Mouse (Mus musculus) kidney, adult 2 months (tissue): ENCODE measurements around the gene Cdh13. TPM values are rescaled to one million over a fixed set of nuclear protein-coding genes. Genes with fewer than 3 reads are reported as not detected.

Source experiments
- DNase-seq: peaks from one replicate; pipeline ENCODE4 v3.0.0; 2021
- H3K27ac ChIP-seq: fragments of 200-500 bp; 2 replicates; pipeline ENCODE4 v1.5.1; 2012; ENCODE audit warnings: low read depth, low read length, control low read depth, inconsistent platforms; ENCODE audit not compliant: insufficient read depth
- H3K27me3 ChIP-seq: fragments of 200-500 bp; replicated peaks from 2 replicates; pipeline ENCODE4 v1.6.1; 2012; ENCODE audit warnings: mild to moderate bottlenecking, moderate library complexity, low read length, inconsistent platforms; ENCODE audit not compliant: control insufficient read depth, insufficient read depth
- H3K36me3 ChIP-seq: fragments of 200-500 bp; 2 replicates; pipeline ENCODE4 v1.6.1; 2012; ENCODE audit warnings: mild to moderate bottlenecking, moderate library complexity, low read length, inconsistent platforms; ENCODE audit not compliant: control insufficient read depth, insufficient read depth
- H3K4me1 ChIP-seq: fragments of 200-500 bp; 2 replicates; pipeline ENCODE4 v1.6.1; 2011; ENCODE audit warnings: low read length; ENCODE audit not compliant: control insufficient read depth, insufficient read depth
- H3K4me3 ChIP-seq: fragments of 200-500 bp; 2 replicates; pipeline ENCODE4 v1.5.1; 2011; ENCODE audit warnings: mild to moderate bottlenecking, low read depth, low read length, control low read depth; ENCODE audit not compliant: insufficient read depth
- CTCF ChIP-seq: fragments of 200-500 bp; conservative IDR thresholded peaks from 2 replicates; pipeline ENCODE4 v1.5.1; 2011; ENCODE audit warnings: low read depth, mild to moderate bottlenecking, control low read depth, low read length, moderate library complexity, mixed read lengths; ENCODE audit not compliant: insufficient read depth, insufficient read length
- POLR2A ChIP-seq: fragments of 200-500 bp; IDR thresholded peaks from one replicate; pipeline ENCODE4 v1.6.1; 2011; ENCODE audit warnings: low read depth, low read length, control low read depth
- WGBS: fragments of 180-500 bp; shearing (Covaris S2); methylation state at CpG from one replicate; pipeline ENCODE4 v1.1.7; 2018; 5-methylcytosine and 5-hydroxymethylcytosine counted together
- polyA plus RNA-seq: library from polyadenylated mRNA; depleted of rRNA; stranded (reverse); fragments of >200 nt; gene quantifications from 2 replicates; pipeline ENCODE4 v1.2.3, GENCODE M21; 2012

Cdh13 gene
- polyA plus RNA-seq, 1 experiment, result 11.6 TPM

- no peak overlapping the region for H3K27ac ChIP-seq
- TF ChIP-seq POLR2A (no peak), CTCF (no peak)
- no peaks in the 10 kb centered on the region for H3K4me1 ChIP-seq
- peak; percentile 30 for DNase-seq
- 65% methylated on average over 2 of the region's 2 CpGs for WGBS
- no peak overlapping the region for H3K4me3 ChIP-seq
- H3K27me3 ChIP-seq, result no peaks in the 10 kb centered on the region
- H3K36me3 ChIP-seq, result no peaks in the 10 kb centered on the region
These were observed 555.3 kb downstream of the Cdh13 start for GRCm38 (mm10) chr8:118838801-118839200.

DNA sequence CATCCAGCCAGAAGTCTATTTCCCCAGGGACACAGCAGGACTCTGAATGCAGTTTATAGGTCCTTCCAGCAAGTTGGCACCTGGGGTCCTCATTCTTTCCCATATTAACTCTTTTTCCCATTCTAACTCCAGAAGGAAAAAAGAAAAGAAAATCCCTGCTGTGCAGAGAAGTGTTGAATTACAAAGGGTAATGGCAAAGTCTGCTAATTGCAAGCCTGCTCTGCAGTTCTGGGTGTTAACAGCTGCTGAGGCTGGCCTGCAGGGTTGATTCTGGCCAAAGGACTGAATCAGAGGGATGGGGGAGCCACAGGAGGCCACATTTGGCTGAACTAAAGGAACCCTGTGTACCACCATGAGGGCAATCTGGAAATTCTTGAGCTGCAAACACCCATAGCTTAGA, 562.2 kb downstream of the Cdh13 start:
- no peaks in the 10 kb centered on the region for H3K4me1 ChIP-seq
- H3K27ac ChIP-seq, result no peak overlapping the region
- TF ChIP-seq CTCF, result no peak
- TF ChIP-seq POLR2A, result no peak
- H3K27me3 ChIP-seq, result no peaks in the 10 kb centered on the region
- H3K36me3 ChIP-seq, result no peaks in the 10 kb centered on the region
- no peak for DNase-seq
- H3K4me3 ChIP-seq, result no peak overlapping the region

- Histone ChIP-seq H3K4me3 (no peak overlapping the region), H3K27me3 (no peaks in the 10 kb centered on the region), H3K4me1 (no peaks in the 10 kb centered on the region), H3K36me3 (no peaks in the 10 kb centered on the region), H3K27ac (no peak overlapping the region)
- TF ChIP-seq CTCF, result no peak
- peak; percentile 78 for DNase-seq
- WGBS, result 29% methylated on average over 5 of the region's 5 CpGs
These were observed 564.5 kb downstream of the Cdh13 start for GRCm38 (mm10) chr8:118848021-118848420.

DNA sequence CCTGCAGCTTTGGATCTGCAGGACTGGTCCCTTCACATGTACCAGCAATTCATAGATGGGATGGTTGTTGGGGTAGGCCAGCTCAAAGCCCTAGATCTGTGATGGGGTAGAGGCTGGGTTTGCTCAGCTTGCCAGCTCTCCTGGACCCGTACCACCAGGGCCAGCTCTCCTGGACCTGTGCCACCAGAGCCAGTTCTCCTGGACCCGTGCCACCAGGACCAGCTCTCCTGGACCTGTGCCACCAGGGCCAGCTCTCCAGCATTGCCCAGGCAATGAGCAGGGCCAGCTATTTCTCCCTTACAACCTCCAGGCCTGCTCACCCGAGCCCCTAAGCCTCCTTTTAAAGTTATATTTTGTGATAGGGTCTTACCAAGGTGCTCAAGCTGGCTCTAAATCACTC, 566.0 kb downstream of the Cdh13 start:
- 48% methylated on average over 3 of the region's 3 CpGs for WGBS
- H3K4me1 ChIP-seq, result no peaks in the 10 kb centered on the region
- peak; percentile 57 for DNase-seq
- TF ChIP-seq POLR2A (no peak), CTCF (no peak)
- H3K27me3 ChIP-seq, result no peaks in the 10 kb centered on the region
- H3K4me3 ChIP-seq, result no peak overlapping the region
- no peaks in the 10 kb centered on the region for H3K36me3 ChIP-seq
- H3K27ac ChIP-seq, result no peak overlapping the region

DNA sequence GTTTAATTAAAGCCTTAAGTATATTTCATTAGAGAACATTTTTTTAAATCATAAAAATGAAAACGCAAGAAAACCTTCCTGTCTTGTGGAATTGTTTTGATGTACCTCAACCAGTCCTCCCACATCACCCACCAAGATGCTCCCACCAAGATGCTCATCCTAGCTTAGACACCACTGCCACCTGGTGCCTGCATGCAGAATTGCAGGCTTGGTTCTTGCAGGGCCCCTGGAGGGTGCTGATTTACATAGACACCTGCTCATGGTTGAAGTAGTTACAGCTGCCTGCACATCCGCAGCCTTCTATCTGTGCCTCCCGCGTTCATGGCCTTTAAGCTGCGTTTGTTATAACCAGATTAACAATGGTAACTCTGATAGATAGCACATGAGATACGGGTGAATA, 566.8 kb downstream of the Cdh13 start:
- H3K27me3 ChIP-seq, result no peaks in the 10 kb centered on the region
- no peak overlapping the region for H3K27ac ChIP-seq
- TF ChIP-seq POLR2A (no peak), CTCF (peak; percentile 93)
- no peak overlapping the region for H3K4me3 ChIP-seq
- H3K36me3 ChIP-seq, result no peaks in the 10 kb centered on the region
- H3K4me1 ChIP-seq, result no peaks in the 10 kb centered on the region
- peak; percentile 47 for DNase-seq
- 25% methylated on average over 6 of the region's 6 CpGs for WGBS

DNA sequence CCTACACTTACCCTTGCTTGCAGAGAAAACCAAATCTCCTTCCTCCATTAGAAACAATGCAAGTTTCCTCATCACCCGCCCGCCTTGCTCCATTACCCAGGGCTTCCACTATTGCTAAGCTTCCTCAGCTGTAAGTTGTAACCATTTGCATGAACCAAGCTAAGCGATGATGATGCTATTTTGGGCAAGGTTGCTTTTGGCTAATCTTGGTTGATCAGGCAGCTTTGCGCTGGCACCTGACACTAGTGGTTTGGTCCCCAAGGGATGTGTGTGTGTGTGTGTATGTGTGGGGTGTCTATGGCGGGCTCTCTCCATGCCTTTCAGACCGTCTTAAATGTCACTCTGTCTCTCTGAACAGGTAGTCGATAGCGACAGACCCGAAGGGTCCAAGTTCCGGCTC, 567.8 kb downstream of the Cdh13 start:
- 90% methylated on average over 10 of the region's 10 CpGs for WGBS
- Histone ChIP-seq H3K27me3 (no peaks in the 10 kb centered on the region), H3K4me3 (no peak overlapping the region), H3K4me1 (no peaks in the 10 kb centered on the region), H3K27ac (no peak overlapping the region), H3K36me3 (no peaks in the 10 kb centered on the region)
- DNase-seq, result no peak
- TF ChIP-seq POLR2A, result no peak
- no peak for TF ChIP-seq CTCF

GRCm38 (mm10) chr8:118852861-118853260, 569.3 kb downstream of the Cdh13 start:
- DNase-seq, result no peak
- Histone ChIP-seq H3K4me3 (no peak overlapping the region), H3K36me3 (no peaks in the 10 kb centered on the region), H3K27ac (no peak overlapping the region), H3K27me3 (no peaks in the 10 kb centered on the region), H3K4me1 (no peaks in the 10 kb centered on the region)
- no peak for TF ChIP-seq CTCF
- TF ChIP-seq POLR2A, result no peak
- 71% methylated on average over 12 of the region's 12 CpGs for WGBS

GRCm38 (mm10) chr8:118854656-118855055, 571.1 kb downstream of the Cdh13 start:
- Histone ChIP-seq H3K4me1 (no peaks in the 10 kb centered on the region), H3K36me3 (no peaks in the 10 kb centered on the region), H3K27me3 (no peaks in the 10 kb centered on the region), H3K4me3 (no peak overlapping the region), H3K27ac (no peak overlapping the region)
- WGBS, result 68% methylated on average over 8 of the region's 8 CpGs
- TF ChIP-seq POLR2A (no peak), CTCF (no peak)
- DNase-seq, result no peak
